Mouse (Mus musculus): ENCODE data around the gene Ctsf.
"Not testable (repeated sequence)": the region's sequence is repeated elsewhere in the genome, so short reads cannot be mapped to it uniquely, and the experiment has no call there.

The Ctsf gene

DNA sequence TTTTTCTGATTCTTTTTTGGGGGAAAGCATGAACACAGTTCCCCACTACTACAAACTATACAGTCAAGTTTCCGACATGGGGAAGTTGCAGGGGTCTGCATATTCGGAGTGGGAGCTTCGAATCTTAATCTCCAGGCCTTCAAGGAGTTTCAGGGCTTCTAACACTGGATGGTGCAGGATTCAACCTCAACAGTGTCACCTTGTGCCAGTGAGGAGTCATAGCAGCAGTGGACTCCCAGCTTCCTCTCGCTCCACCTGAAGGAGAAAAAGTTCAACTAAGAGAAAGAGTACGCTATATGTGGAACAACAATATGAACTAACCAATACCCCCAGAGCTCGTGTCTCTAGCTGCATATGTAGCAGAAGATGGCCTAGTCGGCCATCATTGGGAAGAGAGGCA lies 7.4 kb upstream of the Ctsf start:
- intact Hi-C loops (cut with DNase I), result loop anchor here (5.0 kb wide), 1 partner anchor 95 kb away; no protein-coding TSS in a partner anchor

DNA sequence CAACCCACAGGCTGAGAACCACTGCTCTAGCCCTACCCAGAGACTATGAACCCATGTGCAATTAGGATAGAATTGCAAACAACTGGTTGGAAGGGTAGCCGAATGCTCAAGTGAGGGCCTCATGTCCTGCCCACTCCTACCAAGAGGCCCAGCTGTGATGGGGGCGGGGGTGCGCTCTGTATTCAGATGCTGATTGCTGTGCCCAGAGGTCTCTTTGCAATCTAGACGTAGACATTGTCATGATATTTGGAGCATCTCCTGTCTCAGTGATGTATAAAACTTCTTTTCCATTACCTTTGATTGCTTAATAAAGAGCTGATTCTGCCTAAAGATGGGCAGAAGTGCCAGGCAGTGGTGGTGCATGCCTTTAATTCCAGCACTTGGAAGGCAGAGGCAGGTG lies 5.1 kb upstream of the Ctsf start:
- intact Hi-C loops (cut with DNase I), result loop anchor here (5.0 to 10.0 kb wide), 2 partner anchors 97 to 215 kb away; no protein-coding TSS in a partner anchor

GRCm38 (mm10) chr19:4850281-4850680 lies 4.6 kb upstream of the Ctsf start:
- intact Hi-C loops (cut with DNase I), result loop anchor here (10.0 kb wide), 1 partner anchor 215 kb away; no protein-coding TSS in a partner anchor

GRCm38 (mm10) chr19:4855470-4855820 lies 515 bp downstream of the Ctsf start:
- intact Hi-C loops (cut with DNase I), result loop anchor here (10.0 kb wide), 1 partner anchor 221 kb away; no protein-coding TSS in a partner anchor

- intact Hi-C loops (cut with DNase I), result loop anchor here (10.0 kb wide), 1 partner anchor 221 kb away; no protein-coding TSS in a partner anchor
Measured at GRCm38 (mm10) chr19:4855951-4856350, 1.0 kb downstream of the Ctsf start.

- intact Hi-C loops (cut with DNase I), result loop anchor here (10.0 kb wide), 1 partner anchor 224 kb away; no protein-coding TSS in a partner anchor
Measured at GRCm38 (mm10) chr19:4859081-4859480, 4.2 kb downstream of the Ctsf start.

DNA sequence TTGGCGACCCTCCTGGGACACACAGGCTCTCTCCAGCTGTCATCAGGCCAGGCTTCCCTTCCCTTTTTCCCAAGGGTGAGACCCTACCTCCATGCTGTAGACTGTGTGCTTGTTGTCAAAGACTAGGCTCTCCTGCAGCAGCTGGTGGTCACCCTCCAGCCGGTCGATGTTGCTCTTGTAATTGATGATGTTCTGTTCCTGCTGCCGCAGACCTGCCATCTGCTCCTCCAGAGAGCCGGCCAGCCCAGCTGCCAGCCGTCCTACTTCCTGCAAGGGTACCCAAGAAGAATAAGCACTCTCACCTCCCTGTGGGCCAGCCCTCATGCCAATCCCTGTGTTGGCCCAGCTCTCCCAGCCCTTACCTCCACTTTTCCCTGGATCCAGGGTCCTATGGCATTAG lies 8.1 kb downstream of the Ctsf start:
- intact Hi-C loops (cut with DNase I), result no loop called here

DNA sequence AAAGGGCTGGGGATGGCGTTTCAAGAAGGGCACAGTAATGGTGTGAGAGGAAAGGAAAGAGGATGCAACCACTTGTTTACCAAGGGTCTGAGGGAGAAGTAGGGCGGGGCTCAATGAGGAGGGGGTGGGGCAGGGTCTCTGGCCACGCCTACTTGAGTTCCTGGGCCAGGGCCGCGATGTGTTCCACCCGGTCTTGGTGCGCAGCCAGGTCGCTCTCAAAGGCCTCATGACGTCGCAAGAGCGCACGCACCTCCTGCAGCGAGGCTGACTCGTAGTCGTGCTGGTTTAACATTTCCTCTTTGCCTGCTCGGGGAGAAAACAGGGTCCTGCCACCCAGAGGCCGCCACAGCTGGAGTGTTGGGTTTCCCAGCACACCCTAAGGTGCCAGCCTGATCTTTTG lies 10.2 kb downstream of the Ctsf start:
- intact Hi-C loops (cut with DNase I), result no loop called here

DNA sequence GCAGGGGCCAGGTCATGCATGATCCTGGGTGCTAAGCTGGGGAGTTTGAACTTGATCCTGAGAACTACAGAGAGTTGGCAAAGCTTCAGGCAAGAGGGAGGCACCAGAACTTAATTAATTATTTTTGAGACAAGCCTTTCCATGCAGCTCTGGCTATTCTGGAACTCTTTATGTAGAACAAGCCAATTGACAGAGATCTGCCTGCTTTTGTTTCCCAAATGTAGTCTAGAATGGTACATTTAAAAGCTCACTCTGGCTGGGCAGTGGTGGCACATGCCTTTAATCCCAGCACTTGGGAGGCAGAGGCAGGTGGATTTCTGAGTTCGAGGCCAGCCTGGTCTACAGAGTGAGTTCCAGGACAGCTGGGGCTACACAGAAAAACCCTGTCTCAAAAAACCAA lies 19.7 kb downstream of the Ctsf start:
- intact Hi-C loops (cut with DNase I), result not testable (repeated sequence)

GRCm38 (mm10) chr19:4876241-4876640 lies 21.3 kb downstream of the Ctsf start:
- intact Hi-C loops (cut with DNase I), result no loop called here

DNA sequence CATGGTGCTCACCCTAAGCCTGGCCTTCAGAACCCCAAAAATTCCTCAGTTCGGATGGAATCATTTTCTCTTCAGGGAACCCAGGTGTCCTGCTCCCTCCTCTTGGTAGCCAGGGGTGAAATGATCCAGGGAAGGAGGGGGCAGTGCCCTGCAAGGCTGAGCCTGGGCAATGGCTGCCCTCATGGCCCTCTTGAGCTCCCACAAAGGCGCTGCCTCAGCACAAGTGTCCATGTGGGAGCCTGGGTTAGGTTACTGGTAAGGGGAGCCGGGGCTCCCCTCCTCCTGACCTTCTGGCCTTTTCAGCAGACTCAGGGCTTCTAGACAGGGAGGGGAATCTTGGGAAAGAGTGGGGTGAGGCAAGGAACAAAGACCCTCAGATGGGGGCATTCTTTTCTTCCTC lies 21.8 kb downstream of the Ctsf start:
- intact Hi-C loops (cut with DNase I), result no loop called here

DNA sequence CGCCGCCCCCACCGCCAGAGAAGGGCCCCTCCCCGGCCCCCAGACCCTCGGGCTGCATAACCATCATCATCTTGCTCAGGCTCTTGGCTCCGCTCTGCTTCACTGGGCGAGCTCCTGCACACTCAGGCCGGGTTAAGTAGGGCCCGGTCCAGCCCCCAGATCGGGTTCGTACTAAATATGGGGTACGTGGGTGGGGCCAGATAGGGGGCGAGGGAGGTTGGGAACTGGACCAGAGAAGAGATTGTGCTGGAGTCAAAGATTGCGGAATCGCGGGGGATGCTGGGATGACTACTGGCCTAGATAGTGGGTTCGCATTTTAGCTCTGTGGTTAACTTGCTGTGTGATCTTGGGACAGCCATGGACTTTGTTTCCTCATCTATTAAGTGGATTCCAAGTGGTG lies 22.9 kb downstream of the Ctsf start, which contains the start of gene Actn3:
Gene Actn3 (minus strand): TSS at position 125 of the 400 bp plus-strand sequence.
- intact Hi-C loops (cut with DNase I), result no loop called here

DNA sequence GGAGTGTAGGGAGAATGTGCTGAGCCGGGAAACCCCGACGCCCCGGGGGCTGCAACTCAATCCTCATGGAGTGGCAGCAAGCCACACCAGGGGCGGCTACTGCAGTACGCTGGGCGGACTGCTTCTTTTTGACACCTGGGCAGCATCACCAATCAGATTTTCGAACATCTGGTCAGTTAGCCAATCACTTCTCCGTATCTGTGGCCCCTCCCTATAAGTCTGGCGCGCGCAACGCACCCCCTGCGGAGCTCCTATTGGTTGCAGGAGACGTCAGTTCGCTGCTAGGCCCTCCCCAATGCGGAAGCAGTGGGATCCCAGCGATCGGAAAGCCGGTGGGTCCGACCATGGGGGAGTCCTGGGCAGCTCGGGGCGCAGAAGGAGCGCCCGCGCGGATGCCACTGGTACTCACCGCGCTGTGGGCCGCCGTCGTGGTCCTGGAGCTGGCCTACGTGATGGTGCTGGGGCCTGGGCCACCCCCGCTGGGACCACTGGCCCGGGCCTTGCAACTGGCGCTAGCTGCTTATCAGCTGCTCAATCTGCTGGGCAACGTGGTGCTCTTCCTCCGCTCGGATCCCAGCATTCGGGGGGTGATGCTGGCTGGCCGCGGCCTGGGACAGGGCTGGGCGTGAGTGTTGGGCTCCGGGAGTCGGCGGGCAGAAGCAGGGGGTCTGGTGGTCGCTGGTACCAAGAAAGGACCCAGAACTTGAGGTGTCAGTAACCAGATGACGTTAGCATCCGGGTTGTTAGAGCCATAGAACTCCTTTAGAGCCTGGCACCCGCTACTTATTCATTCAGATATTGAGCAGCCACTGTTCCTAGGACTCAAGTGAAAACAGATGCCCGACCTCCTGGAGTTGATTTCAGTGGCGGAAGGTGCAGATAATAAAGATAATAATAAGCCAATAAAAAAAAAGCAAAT lies 23.7 kb downstream of the Ctsf start, which contains the start of gene Zdhhc24:
Gene Zdhhc24 (plus strand): TSS at position 264 of the 919 bp plus-strand sequence.
- intact Hi-C loops (cut with DNase I), result no loop called here

GRCm38 (mm10) chr19:4879324-4879703 lies 24.4 kb downstream of the Ctsf start:
- intact Hi-C loops (cut with DNase I), result no loop called here

- intact Hi-C loops (cut with DNase I), result no loop called here
Measured at GRCm38 (mm10) chr19:4883961-4884360, 29.0 kb downstream of the Ctsf start.

DNA sequence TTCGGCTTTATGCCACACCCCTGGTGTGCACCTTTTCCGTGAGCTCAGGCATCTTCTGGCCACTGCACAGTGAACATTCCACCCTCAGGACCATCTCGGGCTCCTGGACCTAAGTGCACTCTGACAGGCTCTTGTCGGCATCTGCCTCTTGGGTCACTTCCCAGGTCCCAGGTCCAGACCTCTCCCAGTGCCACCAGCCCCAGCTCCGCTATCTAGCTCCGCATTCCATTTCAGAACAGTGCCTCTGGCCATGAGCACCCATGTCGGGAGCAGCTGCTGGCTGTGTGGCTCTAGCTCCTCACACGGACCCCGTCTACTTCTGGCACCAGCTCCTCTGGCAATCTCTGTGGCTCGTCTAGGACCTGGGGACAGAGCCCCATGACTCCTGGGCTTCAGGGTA lies 34.9 kb downstream of the Ctsf start:
- intact Hi-C loops (cut with DNase I), result no loop called here

- intact Hi-C loops (cut with DNase I), result no loop called here
Measured at GRCm38 (mm10) chr19:4891798-4892197, 36.9 kb downstream of the Ctsf start.

DNA sequence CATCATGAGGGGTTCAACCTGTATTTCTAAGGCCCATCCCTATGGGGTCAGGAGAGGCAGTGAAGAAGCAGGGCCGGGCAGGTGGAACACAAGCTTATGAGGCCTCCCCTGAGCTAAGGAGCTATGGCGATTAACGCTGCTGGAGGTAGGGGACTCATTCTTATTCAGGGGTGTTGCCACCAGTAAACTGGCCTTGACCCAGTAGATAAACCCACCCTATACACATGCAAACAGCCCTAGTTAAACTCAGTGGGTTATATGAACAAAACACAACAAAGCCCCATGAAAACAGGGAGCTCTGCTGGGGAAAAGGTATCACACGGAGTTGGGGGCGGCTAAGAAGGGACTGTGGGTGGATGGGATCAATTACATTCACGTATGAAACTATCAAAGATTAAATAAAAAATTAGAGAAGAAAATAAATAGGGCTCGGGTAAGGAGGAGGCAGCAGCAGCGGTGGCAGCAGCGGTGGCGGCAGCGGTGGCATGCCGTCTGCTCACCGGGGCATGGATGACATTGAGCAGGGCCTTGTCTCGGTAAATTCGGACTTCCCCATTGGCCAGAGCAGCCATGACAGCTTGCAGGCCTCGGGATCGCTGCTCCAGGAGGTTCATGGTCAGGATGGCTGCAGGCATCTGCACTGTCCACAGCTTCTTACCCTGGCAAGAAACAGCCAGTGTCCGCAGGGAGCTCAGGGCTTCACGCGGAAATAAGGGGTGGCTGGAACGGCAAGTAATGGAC lies 42.0 kb downstream of the Ctsf start:
- intact Hi-C loops (cut with DNase I), result no loop called here

DNA sequence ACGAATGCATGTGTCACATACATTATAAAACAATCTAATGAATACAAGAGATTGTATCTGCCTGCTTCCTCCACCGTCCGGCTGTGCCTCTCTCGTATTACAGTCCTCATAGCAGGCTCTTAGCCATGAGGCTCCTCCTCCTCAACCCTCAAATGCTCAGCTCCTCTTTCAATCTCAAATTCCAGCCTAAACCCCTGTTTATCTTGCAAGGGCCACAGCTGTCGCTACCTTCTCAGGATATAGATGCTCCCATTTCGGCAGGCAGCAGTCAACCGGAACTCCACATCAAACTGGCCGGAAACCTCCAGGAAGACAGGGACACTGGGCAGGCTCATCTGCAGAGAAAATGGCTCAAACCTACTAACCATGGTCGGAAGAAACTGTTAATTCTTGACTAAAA lies 44.0 kb downstream of the Ctsf start:
- intact Hi-C loops (cut with DNase I), result no loop called here

- intact Hi-C loops (cut with DNase I), result no loop called here
Measured at GRCm38 (mm10) chr19:4899888-4900287, 45.0 kb downstream of the Ctsf start.

- intact Hi-C loops (cut with DNase I), result no loop called here
Measured at GRCm38 (mm10) chr19:4905979-4906794, 51.3 kb downstream of the Ctsf start, which contains the start of gene Bbs1. Gene Bbs1 (minus strand): TSS chr19:4906628.
